ENCODE assay signal across 21 mouse cellular contexts in the genomic region with DNA sequence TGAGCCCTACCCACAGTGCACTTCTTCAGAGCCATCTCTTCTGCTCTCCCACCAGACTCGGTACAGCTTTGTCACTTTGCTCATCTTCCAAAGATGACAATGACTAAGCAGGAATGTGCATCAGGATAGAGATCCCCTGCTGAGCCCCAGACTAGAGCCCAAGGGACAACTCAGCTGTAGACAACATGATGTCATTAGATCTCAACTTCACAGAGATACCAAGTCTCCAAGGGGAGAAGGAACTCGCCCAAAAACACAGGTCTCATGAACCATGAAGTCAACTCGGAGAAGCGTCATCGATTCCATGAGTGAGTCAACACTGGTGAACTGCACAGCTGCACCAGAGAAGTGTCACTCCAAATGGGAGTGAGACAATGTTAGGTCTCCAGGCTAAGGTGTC.
"Had no signal": no experiment of that assay in that cellular context is flagged by ENCODE, and none has a peak within 500 bp of the region (broad histone marks: within the 10 kb centered on the region; RNA-seq: fewer than 3 reads in every experiment).

No protein-coding gene starts in this region.

- H3K27me3 ChIP-seq: heart, embryonic 13.5 days; heart, embryonic 15.5 days; hindbrain, embryonic 12.5 days; intestine, embryonic 15.5 days; limb, embryonic 12.5 days; liver, embryonic 13.5 days; liver, embryonic 15.5 days had no signal

- DNase-seq: gastrocnemius, adult 2 months; gastrocnemius, postnatal 10 days; gastrocnemius, postnatal 25 days; heart, adult 2 months; heart, postnatal 4 days; kidney, adult 18-20 months; kidney, adult 8-10 months; kidney, postnatal 10 days; kidney, postnatal 25 days; kidney, postnatal 4 days; liver; liver, embryonic 13.5 days had no signal

- H3K4me3 ChIP-seq: gastrocnemius, adult 2 months; heart, adult 2 months; heart, embryonic 13.5 days; heart, embryonic 15.5 days; hindbrain, embryonic 10.5 days; hindbrain, embryonic 12.5 days; intestine, embryonic 15.5 days; layer of hippocampus, adult 2 months; limb, embryonic 10.5 days; limb, embryonic 12.5 days; liver, embryonic 13.5 days; liver, embryonic 15.5 days had no signal

- H3K36me3 ChIP-seq: heart, embryonic 13.5 days; heart, embryonic 15.5 days; hindbrain, embryonic 10.5 days; hindbrain, embryonic 12.5 days; intestine, embryonic 15.5 days; limb, embryonic 10.5 days; limb, embryonic 12.5 days; liver, embryonic 13.5 days; liver, embryonic 15.5 days had no signal
